Mouse (Mus musculus): ENCODE measurements around the gene Aif1l.
"Not testable (repeated sequence)": the region's sequence is repeated elsewhere in the genome, so short reads cannot be mapped to it uniquely, and the experiment has no call there.

The Aif1l gene

DNA sequence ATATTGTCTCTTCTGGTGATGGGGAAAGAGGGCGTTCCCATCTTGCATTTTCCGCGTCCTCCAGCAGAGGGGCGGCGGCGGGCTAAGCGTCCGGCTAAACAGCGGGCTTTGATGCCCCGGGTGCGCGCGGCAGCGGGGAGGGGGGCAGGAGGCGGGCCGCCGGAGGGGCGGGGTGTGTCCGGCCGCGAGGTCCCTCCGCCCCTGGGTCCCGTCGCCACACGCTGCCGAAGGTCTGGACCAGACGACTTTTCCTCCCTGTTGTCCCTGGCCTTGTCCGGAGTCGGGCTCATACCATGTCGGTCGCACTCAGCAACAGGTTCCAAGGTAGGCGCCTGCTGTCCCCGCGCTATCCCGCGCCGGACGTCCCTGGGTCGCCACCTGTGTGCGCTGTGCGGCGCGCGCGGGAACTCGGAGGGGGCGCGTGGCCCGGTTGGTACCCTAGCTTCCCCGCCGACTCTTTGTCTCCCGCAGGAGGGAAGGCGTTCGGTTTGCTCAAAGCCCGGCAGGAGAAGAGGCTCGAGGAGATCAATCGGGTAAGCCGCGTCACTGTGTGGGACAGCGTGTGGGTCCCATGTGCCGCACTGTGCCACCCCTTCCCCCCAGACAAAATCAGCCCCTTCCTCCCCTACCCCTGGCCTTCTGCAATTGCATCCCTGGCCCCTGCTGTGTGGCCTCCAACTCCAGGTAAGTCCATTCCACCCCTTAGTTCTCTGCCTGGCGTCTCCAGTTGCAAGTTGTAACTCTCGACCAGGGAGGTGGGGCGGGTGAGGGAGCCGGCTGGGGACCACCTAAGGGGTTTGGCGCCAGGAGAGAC is at the start of gene Aif1l:
TSS of gene Aif1l (plus strand) at position 82 of the 814 bp plus-strand sequence.
- DNase-seq (ENCODE audit: low spot score in 2 of 2): peak in 1 of 2 experiments; percentile 47

DNA sequence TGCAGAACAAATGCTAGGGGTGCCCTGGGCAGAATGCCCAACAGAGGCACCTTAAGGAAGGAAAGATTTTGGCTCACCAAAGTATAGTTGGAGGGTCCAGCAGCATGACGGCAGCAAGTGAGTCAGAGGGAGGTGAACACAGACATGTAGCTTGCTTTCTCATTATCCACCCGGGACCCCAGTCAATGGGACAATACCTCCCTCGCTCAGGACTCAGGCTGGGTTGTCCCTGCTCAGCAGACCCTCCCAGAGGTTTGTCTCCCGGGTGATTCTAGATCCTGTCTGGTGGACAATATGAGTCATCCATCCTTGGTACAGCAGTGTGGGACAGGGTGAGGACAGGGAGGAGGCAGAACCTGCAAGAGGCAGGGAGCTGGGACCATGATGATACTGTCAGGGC is 49.0 kb upstream of the Aif1l start:
- no peak for DNase-seq (ENCODE audit: low spot score in 2 of 2)

DNA sequence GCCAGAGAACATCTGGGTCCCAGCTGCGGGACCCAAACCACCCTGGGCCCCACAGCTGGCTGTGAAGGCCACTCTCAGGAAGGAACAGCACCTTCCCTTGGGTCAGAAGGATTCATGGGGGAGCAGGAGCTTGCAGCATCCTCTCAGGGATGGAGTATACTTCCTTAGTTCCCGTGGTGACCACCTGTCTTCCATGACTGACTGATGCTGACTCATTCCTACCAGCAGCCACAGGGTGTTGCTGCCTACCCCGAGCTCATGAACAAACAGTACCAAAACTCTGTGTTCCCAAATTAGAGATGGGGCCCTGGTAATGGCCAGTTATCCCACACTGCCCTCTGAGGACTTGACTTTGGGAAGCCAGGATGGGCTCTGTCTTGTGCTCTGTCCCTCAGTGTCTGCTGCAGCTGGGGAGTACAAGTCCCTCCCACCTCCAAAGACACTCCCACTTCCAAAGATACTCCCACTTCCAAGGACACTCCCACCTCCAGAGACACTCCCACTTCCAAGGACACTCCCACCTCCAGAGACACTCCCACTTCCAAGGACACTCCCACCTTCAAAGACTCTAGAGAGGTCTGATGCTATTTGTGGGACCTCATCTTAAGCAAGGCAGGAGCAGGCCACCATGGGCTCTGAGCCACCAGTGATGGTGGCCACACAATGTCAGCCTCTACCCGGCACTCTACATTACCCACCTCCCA is 48.1 kb upstream of the Aif1l start:
- no peak for DNase-seq (ENCODE audit: low spot score in 2 of 2)

DNA sequence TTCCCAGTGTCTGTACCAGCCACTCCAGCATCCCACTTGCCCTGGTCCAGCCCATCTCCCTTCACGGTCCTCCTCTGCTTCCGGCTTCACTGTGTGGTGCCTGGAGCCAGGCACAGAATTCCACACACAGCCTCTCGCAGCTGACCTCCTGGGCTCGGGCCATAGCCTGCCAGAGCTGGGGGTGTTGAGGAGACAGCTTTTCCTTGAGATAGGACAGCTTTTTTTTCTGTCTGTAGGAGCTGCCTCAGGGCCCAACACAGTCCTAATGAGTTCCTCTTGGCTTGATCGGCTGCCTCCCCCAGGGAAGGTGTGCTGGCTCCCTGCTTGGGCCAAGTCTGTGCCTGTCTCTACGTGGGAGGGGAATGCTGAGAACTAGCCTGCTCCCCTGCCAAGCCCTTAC is 45.9 kb upstream of the Aif1l start:
- DNase-seq (ENCODE audit: low spot score in 2 of 2): no peak

DNA sequence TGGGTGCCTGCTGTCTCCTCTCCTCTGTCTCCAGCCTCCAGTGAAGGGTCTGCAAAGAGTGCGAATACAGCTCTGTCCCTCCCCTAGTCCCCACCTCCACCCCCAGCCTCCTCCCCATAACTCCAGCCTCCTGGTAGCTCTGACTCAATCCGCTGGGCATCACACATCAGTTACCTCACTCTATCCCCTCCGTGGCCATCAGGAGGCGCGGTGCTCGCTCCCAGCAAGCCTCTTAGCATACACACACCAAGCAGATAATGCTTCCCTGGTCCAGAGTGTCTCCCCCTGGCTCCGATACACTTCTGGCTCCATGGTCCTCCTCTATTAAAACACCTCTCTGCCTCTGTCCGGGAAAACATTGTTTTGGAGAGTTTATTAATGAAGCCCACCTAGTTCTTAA is 45.3 kb upstream of the Aif1l start:
- no peak for DNase-seq (ENCODE audit: low spot score in 2 of 2)

DNA sequence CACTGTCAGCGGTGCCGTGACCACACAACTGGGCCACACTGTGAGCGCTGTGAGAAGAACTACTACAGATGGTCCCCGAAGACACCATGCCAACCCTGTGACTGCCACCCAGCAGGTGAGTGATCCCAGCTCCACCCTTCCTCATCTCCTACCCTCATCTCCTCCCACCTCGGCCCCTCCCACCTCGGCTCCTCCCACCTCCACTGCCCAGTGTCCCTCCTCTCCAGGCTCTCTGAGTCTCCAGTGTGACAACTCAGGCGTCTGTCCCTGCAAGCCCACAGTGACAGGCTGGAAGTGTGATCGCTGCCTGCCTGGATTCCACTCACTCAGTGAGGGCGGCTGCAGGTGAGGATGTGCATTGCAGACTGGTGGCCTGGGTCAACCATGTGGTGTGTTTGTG is 44.3 kb upstream of the Aif1l start:
- no peak for DNase-seq (ENCODE audit: low spot score in 2 of 2)

DNA sequence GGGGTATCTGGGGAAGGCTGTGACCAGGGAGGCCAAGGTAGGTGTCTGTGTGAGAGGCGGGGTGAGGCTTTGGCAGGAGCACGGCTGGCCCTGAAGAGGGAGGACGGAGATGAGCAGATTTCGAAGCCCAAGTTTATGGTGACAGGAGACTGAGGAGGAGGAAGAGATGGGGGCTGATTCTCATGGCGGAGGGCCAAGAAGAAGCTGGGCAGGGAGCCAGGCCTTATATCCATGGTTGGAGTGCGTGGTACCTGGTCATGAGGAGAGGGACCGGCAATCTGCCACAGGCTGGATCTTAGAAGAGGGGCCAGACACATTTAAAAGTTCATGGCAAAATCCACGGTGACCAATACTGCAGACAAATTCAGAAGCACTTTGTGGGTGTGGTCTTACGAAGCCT is 43.5 kb upstream of the Aif1l start:
- DNase-seq (ENCODE audit: low spot score in 2 of 2): no peak

DNA sequence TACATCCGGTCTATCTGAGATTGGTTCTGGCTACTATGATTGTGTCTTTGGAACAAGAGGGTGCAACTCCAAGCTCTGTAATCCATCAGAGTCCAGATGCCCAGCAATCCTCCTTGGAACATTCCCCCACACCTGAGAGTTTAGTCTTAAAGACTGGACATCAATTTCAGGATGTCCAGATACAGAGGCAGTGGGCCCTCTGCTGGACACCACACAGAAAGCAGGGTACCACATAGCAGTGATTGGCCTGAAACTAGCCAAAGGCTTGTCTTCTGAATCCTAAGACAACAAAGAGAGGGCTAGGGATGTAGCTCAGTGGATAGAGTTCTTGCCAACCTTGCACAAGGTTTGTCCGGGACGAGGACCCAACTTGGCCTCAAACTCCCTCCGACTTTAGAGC is 37.4 kb upstream of the Aif1l start:
- no peak for DNase-seq (ENCODE audit: low spot score in 2 of 2)

DNA sequence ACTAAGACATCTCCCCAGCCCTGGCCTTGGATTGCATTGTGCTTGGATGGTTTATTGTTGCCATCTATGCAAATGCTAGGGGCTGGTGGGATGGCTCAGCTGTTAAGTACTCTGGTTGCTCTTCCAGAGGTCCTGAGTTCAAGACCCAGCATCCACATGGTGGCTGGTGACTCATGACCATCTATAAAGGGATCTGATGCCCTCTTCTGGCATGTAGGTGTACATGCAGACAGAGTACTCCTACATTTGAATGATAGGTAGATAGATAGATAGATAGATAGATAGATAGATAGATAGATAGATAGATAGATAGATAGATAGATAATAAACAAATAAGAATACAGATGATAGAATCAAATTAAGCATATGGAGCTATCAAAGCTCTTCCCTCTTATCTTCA is 35.7 kb upstream of the Aif1l start:
- DNase-seq (ENCODE audit: low spot score in 2 of 2): not testable (repeated sequence)

DNA sequence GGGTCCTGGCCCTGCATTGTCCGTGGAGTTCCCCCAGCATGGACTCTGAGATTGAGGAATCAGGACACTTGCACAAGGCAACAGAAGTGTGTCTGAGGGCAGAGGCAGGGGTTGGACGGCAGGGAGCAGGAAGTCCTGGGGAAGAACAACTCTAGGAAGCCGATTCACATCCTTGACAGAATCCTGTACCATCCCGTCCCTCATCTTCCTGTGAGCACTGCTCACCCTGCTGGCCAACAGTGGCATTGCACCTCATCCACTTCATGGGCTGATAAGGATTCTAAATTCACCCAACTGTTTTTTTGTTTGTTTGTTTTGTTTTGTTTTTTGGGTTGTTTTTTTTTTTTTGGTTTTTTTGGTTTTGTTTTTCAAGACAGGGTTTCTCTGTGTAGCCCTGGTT is 34.8 kb upstream of the Aif1l start:
- peak in 1 of 2 experiments; percentile 78 for DNase-seq (ENCODE audit: low spot score in 2 of 2)

DNA sequence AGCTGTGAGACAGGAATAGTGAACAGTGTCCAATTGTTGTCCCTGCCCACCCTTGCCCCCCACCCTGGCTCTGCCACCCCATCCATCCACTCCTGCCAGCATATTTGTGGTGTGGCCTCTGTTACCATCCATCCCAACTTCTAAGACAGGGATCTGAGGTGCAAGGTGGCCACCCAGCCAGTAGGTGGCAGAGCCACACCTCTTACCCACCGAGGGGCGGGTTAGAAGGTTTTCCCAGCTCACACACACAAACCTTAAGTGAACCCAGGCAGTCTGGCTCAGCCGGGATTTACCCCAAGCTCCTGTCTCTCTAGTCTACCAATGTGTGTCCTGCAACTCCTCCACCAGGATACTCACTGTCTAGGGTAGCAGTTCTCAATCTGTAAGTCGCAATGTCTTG is 32.3 kb upstream of the Aif1l start:
- peak in 1 of 2 experiments; percentile 28 for DNase-seq (ENCODE audit: low spot score in 2 of 2)

DNA sequence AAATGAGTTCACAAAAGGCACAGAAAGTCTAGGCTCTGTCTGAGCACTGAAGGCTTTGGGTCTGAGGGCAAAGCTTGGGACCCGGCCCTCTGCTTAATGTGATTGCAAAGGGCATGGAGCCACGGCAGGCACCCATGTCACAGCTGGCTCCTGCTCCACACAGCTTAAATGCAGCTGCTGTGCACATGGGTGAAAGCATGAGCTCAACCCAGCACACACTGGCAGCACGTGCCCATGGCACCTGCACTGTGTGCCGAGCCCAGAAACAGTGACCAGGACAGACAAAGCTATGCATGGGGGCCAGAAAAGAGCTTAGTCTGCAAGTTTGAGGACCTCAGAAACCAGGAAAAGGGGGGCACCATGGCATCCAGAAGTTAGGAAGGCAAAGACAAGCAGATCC is 26.3 kb upstream of the Aif1l start:
- no peak for DNase-seq (ENCODE audit: low spot score in 2 of 2)

DNA sequence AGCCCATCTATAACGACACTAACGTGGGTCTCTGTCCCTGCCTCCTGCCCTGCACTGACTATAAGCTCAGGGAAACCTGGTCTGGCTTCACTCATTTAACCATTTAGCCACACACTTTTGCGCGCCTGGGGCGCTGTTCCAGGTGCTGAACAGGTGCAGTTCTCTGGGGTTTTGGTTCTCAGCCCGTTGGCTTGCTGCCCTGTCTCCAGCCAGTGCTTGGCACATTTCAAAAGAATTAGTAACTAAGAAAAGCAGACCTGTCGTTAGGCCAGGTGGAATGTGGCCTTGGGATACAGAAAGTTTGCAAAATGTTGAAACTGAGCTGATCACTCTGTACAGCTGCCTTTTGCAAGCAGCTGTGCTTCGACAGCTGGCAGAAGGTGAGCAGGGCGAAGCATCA is 25.1 kb upstream of the Aif1l start:
- DNase-seq (ENCODE audit: low spot score in 2 of 2): no peak

DNA sequence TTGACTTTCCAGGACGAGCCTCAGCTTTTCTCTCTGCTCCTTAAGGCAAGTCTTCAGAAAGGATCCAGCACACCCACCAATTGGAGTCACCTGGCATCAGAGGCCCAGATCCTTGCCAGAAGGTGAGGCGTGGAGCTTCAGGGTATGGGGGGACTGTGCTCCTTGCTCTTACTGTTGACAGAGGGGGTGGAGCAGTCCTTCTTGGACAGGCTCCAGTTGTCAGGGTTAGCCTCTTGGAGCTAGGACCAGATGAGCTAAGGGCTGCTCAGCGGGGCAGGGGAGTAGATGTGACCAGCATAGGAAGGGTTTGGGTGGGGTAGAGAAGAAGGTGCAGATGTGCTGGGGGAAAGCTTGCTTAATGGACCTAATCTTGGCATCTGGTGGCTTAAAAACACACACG is 24.0 kb upstream of the Aif1l start:
- DNase-seq (ENCODE audit: low spot score in 2 of 2): no peak

DNA sequence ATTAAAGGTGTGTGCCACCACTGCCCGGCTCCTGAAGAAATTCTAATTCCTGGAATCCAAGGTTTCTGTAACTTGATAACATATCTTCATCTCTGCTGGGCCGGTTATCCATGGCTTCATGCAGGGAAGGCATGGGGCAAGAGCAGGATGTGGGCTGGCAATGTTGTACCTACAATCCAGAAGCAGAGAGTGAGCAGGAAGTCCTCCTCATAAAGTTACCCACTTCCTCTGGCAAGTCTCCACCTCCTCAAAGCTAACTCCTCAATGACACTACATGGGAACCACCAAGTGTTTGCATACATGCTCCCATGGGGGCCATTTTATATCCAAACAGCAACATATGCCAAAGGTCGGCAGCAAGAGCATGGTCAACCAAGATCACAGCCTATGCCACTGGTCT is 20.3 kb upstream of the Aif1l start:
- DNase-seq (ENCODE audit: low spot score in 2 of 2): no peak

DNA sequence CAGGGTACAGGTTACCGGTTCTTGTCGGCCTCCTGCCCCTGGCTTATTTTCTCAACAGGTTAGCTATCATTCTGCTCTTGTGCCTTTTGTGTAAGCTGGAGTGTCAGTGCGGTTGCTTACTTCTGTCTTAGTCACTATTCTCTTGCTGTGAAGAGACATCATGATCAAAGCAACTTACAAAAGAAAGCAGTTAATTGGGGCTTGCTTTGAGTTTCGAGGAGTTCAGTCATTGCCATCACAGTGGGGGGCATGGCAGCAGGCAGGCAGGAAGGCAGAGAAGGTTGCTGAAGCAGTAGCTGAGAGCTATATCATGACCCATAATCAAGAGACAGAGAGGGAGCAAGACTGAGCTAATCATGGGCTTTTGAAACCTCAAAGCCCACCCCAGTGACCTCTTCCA is 15.4 kb upstream of the Aif1l start:
- DNase-seq (ENCODE audit: low spot score in 2 of 2): no peak

DNA sequence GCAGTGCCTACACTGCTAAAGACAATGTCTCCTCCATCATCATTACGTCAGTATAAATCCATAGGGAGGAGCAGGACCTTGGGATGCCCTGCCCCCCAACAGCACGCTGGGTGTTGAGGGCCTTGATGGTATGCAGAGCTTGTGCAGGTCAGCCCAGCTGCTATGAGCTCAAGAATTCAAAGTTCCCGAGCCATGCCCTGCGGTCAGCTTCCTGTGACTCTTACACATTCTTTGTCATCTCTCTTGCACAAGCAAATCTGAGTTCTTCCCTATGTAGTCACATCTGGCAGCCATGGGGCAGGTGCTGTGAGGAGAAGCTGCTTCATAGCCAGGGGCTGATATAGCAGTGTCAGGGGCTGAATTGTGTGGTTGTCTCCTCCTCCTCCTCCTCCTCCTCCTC is 14.9 kb upstream of the Aif1l start:
- no peak for DNase-seq (ENCODE audit: low spot score in 2 of 2)

DNA sequence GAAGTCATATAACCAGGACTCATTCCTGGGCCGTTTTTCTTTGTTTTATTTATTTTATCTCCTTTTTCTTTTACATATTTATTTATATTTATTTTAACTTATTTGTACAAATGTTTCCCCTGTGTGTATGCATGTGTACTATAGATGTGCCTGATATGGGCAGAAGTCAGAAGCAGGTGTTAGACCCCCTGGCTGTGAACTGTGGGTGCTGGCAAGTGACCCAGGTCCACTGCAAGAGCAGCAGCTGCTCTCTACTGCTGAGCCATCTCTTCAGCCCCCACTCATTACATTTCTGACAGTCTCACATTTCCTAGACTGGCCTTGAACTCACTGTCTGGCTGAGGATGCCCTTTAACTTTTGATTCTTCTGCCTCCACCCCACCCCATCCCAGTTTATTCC is 11.6 kb upstream of the Aif1l start:
- no peak for DNase-seq (ENCODE audit: low spot score in 2 of 2)

DNA sequence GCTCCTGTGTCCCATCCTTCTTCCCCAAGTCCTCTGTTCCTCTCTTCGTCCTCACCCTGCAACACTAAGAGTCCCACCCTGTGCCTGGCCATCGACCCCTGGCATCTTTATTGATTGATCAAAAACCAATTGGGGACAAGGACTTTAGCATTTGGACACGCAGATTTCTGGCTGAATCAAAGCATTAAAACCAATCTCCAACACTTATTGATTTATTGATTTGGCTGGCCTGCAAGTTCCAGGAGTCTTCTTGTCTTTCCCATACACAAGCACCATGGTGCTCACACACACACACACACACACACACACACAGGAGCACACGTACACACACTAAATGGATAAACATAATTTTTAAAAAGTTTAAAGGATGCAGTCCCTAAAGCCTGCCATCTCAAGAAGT is 6.9 kb upstream of the Aif1l start:
- no peak for DNase-seq (ENCODE audit: low spot score in 2 of 2)

DNA sequence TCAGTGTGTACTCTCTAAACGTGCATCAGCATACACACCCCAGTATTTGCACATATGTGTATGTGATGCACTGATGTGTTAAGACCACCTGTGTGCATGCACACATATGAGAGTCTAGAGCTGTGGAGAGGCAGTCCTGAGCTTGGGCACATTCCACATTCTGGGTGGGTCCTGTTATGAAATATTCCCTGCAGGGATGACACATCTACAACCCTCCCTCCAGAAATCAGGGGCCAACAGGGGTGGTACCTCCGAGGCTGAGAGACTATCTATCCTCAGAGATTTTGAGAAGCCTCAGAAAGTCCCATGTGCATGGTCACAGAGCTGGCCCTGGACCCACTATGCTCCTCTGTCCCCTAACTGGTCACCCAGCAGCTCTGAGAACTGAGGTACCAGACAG is 4.4 kb upstream of the Aif1l start:
- no peak for DNase-seq (ENCODE audit: low spot score in 2 of 2)

DNA sequence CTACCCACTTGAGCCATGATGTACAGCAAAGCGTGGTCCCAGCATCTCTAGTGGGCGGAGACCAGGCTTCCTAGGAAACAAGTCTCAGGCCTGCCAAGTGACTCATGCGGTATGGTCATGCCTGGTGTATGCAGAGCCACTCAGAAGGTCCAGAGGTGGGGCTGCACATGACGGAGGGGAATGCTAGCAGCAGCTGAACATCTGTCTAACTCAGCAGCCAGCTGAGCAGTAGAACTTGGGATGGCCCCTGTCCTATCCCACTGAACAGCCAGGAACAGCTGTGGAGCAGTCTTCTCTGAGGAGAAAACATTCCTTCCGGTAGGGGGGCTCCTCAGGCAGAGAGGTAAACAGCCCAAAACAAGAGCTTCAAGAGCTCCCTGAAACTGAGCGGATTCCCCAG is 1.5 kb upstream of the Aif1l start:
- DNase-seq (ENCODE audit: low spot score in 2 of 2): no peak

DNA sequence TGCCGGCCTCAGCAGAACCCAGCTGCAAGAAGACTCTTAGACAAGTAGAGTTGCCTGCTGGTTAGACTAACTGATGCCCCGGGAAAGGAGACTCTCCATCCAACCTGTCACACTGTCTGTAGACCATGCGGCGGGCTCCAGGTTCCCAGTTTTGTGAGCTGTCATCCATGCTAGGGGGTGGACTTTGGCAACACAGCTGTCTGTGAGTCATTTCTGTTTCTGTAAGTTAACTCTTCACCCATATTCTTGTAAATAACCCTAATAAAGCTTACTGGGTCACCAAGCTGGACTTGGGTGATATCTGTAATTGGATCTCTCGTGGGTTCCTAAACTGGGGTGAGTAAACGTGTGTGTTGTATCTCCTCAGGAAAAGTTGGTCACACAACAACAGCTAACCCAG is 1.1 kb upstream of the Aif1l start:
- DNase-seq (ENCODE audit: low spot score in 2 of 2): no peak

DNA sequence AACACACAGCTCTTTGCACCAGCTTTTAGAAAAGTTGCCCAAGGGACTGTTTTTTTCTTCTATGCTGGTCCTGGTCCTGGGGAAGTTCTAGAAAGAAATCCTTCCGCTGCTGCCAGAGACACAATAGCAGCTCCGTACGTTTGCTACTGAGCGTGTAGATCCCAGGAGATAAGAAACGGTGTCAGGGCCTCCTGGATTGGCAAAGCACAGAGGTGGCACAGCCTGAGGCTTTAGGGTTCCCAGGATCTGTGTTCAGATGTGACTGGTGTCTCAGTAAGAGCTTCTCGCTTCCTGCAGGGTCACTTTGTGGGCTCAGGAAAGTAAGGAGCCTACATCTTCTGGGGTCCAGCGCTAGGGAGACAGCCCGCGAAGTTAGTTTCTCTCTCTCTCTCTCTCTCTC is 1.0 kb downstream of the Aif1l start:
- no peak for DNase-seq (ENCODE audit: low spot score in 2 of 2)

DNA sequence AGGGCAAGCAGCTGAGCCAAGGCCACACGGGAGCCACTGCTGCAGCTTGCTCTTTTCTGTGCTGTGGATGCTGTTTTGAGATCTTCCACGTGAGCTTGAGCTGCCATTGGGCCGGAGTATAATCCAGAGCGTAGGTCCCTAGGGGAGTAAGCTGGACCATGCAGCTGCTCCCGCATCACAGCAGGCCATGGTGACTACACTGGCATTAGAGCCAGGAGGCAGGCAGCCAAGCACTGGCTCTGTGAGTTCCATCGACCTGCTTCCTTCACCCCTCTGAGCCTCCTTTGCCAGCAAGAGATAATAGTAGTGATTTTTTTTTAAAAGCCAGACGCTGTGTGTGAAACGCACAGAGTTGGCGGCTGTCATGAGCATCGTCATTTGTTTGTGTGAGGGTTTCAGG is 2.3 kb downstream of the Aif1l start:
- no peak for DNase-seq (ENCODE audit: low spot score in 2 of 2)

Measured in frontal cortex, postnatal 10 days (tissue).